Comparison of ENCODE assay signal across 23 mouse cellular contexts in genomic region chr2:116918598-116918997, GRCm38 (mm10). TPM values are rescaled to one million over a fixed set of nuclear protein-coding genes. Genes with fewer than 3 reads are reported as not detected.
DNase-seq lines count a peak whose midpoint lies in the region; ATAC-seq and TF ChIP-seq lines count a peak whose summit lies in the region.
"Had no signal": no experiment of that assay in that cellular context is flagged by ENCODE, and none has a peak within 500 bp of the region (broad histone marks: within the 10 kb centered on the region; RNA-seq: fewer than 3 reads in every experiment).

No protein-coding gene starts in this region.

- 45% methylated on average over 3 of the region's 3 CpGs for WGBS in olfactory bulb, adult 2 months
- WGBS in forebrain, embryonic 15.5 days, result 81% methylated on average over 3 of the region's 3 CpGs
- WGBS in hindbrain, embryonic 12.5 days, result 79% methylated on average over 3 of the region's 3 CpGs

- no peak for TF ChIP-seq POLR2A in olfactory bulb, adult 2 months (IDR thresholded peaks at IDR 0.05; ENCODE audit: insufficient read depth, low read depth, low read length)

- H3K9ac ChIP-seq in forebrain, embryonic 15.5 days (replicated peaks), result no peak overlapping the region
- H3K9ac ChIP-seq in hindbrain, embryonic 12.5 days, result no peak overlapping the region
- H3K9ac ChIP-seq: embryonic facial prominence, embryonic 12.5 days; forebrain, embryonic 13.5 days had no signal

- no peak for DNase-seq in left cerebral cortex, adult 2 months (ENCODE audit: extremely low spot score in 1 of 2, low spot score in 2 of 2)
- DNase-seq in left cerebral cortex, adult 18-20 months (ENCODE audit: low spot score in 2 of 2), result no peak
- DNase-seq: adrenal gland, adult 2 months; adrenal gland, postnatal 10 days; adrenal gland, postnatal 25 days; cerebellum, adult 11-12 months; cerebellum, adult 2 months; cerebellum, adult 9-10 months; cerebellum, postnatal 10 days; cerebellum, postnatal 25 days had no signal

- TF ChIP-seq CTCF in left cerebral cortex, adult 2 months (IDR thresholded peaks at IDR 0.05), result no peak
- TF ChIP-seq CTCF in olfactory bulb, adult 2 months (IDR thresholded peaks at IDR 0.05; ENCODE audit: insufficient read depth, low read depth, low read length), result no peak

- H3K4me2 ChIP-seq in forebrain, embryonic 15.5 days (replicated peaks), result no peak overlapping the region
- H3K4me2 ChIP-seq in hindbrain, embryonic 12.5 days (replicated peaks), result no peak overlapping the region
- H3K4me2 ChIP-seq: embryonic facial prominence, embryonic 12.5 days; forebrain, embryonic 13.5 days had no signal

- H3K27me3 ChIP-seq in forebrain, embryonic 15.5 days, result no peaks in the 10 kb centered on the region
- no peaks in the 10 kb centered on the region for H3K27me3 ChIP-seq in hindbrain, embryonic 12.5 days
- H3K27me3 ChIP-seq: embryonic facial prominence, embryonic 12.5 days; forebrain, embryonic 13.5 days had no signal

- no peaks in the 10 kb centered on the region for H3K9me3 ChIP-seq in forebrain, embryonic 15.5 days
- no peaks in the 10 kb centered on the region for H3K9me3 ChIP-seq in hindbrain, embryonic 12.5 days (replicated peaks)
- H3K9me3 ChIP-seq: embryonic facial prominence, embryonic 10.5 days; embryonic facial prominence, embryonic 12.5 days; forebrain, embryonic 13.5 days had no signal

- intact Hi-C loops in left cerebral cortex, adult 2 months (cut with DNase I), result no loop called here

- H3K36me3 ChIP-seq in forebrain, embryonic 15.5 days, result no peaks in the 10 kb centered on the region
- no peaks in the 10 kb centered on the region for H3K36me3 ChIP-seq in hindbrain, embryonic 12.5 days
- H3K36me3 ChIP-seq: embryonic facial prominence, embryonic 10.5 days; embryonic facial prominence, embryonic 12.5 days had no signal

- H3K27ac ChIP-seq in left cerebral cortex, adult 2 months, result peak overlapping the region; percentile 33; the same call in 1 of the 2 replicates
- H3K27ac ChIP-seq in olfactory bulb, adult 2 months (ENCODE audit: insufficient read depth, low read depth, low read length), result 0 out of 2 replicates have a peak overlapping the region, but pooled peaks have one; percentile 24
- H3K27ac ChIP-seq in forebrain, embryonic 15.5 days (replicated peaks), result no peak overlapping the region
- no peak overlapping the region for H3K27ac ChIP-seq in hindbrain, embryonic 12.5 days
- H3K27ac ChIP-seq: embryonic facial prominence, embryonic 10.5 days; embryonic facial prominence, embryonic 12.5 days; forebrain, embryonic 13.5 days had no signal

- H3K4me1 ChIP-seq in olfactory bulb, adult 2 months (ENCODE audit: control insufficient read depth, insufficient read depth, low read length), result peaks cover 10% of the 10 kb centered on the region
- no peaks in the 10 kb centered on the region for H3K4me1 ChIP-seq in forebrain, embryonic 15.5 days
- no peaks in the 10 kb centered on the region for H3K4me1 ChIP-seq in hindbrain, embryonic 12.5 days
- H3K4me1 ChIP-seq: embryonic facial prominence, embryonic 10.5 days; embryonic facial prominence, embryonic 12.5 days; forebrain, embryonic 13.5 days had no signal

- H3K4me3 ChIP-seq in left cerebral cortex, adult 2 months, result no peak overlapping the region
- H3K4me3 ChIP-seq in olfactory bulb, adult 2 months (ENCODE audit: insufficient read depth, low read depth, low read length), result no peak overlapping the region
- H3K4me3 ChIP-seq in forebrain, embryonic 15.5 days, result no peak overlapping the region
- H3K4me3 ChIP-seq in hindbrain, embryonic 12.5 days, result no peak overlapping the region
- H3K4me3 ChIP-seq: embryonic facial prominence, embryonic 10.5 days; embryonic facial prominence, embryonic 12.5 days; forebrain, embryonic 13.5 days had no signal

- ATAC-seq in forebrain, embryonic 15.5 days (replicated peaks), result no peak
- no peak for ATAC-seq in hindbrain, embryonic 12.5 days (ENCODE audit: low FRiP score)
- ATAC-seq: forebrain, embryonic 13.5 days; forebrain, embryonic 16.5 days had no signal

RNA-seq across cellular contexts. Expression of gene Tmco5, which starts 40.1 kb away (rescaled TPM):
- total RNA-seq in left cerebral cortex, adult 2 months (2021), result 1 to 10 TPM; 4.1 to 4.2 TPM
- 1 to 10 TPM; 2.5 to 2.9 TPM for total RNA-seq in left cerebral cortex, adult 18-20 months (2021)
- polyA plus RNA-seq in olfactory bulb, adult 2 months (2012; ENCODE audit: insufficient read depth, insufficient read length, low replicate concordance, missing spikeins), result not detected in 2 replicates
- polyA plus RNA-seq in forebrain, embryonic 15.5 days (2015; fragmentation: Nextera tagmentation; extraction: Ambion mirVana), result not detected in 2 replicates
- polyA plus RNA-seq in hindbrain, embryonic 12.5 days (2016; fragmentation: Nextera tagmentation; extraction: Ambion mirVana), result not detected in 2 replicates
- total RNA-seq: adrenal gland, adult 2 months; adrenal gland, postnatal 10 days; adrenal gland, postnatal 25 days; adrenal gland, postnatal 4 days; ES-E14; MEL had no signal
- polyA plus RNA-seq: adrenal gland, adult 2 months; C2C12; cerebellum, adult 2 months; embryonic facial prominence, embryonic 10.5 days; embryonic facial prominence, embryonic 12.5 days; embryonic facial prominence, embryonic 14.5 days; forebrain, embryonic 11.5 days; forebrain, embryonic 13.5 days; forebrain, embryonic 16.5 days had no signal

Comparison
In these comparisons a context has a peak if more than half of its experiments do, and no peak if none do; other contexts are left out.
1. H3K27ac ChIP-seq: peak in left cerebral cortex, adult 2 months (single experiment) and olfactory bulb, adult 2 months (single experiment); none in forebrain, embryonic 15.5 days (single experiment) and hindbrain, embryonic 12.5 days (single experiment).